Mouse (Mus musculus) urinary bladder, postnatal 25 days (tissue): Measurements from ENCODE around the gene Atp2b2.

Experiments
- DNase-seq: peaks from one replicate; pipeline ENCODE4 v3.0.0; 2022; ENCODE audit warnings: low spot score

Gene Atp2b2

DNA sequence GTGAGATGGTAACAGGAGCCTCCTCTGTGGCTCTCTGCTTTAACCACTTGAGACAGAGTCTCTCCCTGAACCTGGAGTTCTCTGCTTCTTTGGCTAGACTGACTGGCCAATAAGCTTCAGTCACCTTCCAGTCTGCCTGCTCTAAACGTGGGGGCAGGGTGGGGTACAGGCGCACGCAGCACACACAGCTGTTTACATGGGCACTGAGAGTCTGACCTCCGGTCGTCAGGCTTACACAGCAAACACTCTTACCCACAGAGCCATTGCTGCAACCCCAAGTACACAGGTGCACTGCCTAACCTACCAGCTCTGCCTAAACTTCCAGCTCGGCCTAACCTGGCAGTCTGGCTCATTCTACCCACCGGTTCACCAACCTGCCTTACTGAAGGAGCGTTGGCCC, 251.4 kb downstream of the Atp2b2 start:
- DNase-seq = no peak

DNA sequence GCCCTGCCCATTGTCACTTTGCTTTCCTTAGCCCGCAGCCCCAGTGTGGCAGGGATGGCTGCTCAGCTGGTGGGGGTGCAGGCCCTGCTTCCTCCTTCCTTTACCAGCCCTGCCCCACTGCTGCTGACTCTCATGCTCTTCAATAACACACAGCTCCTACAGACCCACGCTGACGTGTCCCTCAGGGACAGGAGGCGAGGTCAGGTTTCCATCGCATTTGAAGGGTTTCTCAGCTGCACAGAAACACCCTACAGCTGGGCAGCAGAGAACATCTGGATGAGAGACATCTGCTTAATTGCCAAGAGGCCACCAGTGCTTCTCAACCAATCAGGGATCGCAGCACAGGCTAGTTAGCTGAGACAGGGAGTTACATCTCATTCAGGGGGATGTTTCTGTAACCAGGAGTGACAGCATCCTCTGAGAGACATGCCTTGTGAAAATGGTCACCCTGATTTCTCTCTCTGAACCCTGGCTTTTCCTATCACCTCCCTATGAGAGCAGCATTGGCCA, 254.9 kb downstream of the Atp2b2 start:
- no peak for DNase-seq

DNA sequence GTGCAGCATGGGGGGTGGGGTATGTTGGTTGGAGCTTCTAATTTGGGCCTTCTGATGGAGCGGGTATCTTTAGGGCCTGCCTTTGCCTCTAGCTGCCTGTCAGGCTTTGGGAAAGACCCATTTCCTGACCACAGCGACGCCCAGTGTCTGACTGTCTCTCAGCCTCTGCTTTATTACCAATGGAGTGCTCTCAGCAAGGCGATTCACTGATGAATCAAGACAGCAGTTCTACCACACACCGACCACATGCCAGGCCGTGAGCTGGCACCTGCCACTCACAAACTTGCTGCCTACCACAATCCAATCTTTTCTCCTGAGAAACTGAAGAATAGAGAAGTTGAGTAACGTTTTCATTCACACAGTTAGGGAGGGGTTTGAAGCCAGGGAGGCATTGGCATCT, 256.8 kb downstream of the Atp2b2 start:
- no peak for DNase-seq

DNA sequence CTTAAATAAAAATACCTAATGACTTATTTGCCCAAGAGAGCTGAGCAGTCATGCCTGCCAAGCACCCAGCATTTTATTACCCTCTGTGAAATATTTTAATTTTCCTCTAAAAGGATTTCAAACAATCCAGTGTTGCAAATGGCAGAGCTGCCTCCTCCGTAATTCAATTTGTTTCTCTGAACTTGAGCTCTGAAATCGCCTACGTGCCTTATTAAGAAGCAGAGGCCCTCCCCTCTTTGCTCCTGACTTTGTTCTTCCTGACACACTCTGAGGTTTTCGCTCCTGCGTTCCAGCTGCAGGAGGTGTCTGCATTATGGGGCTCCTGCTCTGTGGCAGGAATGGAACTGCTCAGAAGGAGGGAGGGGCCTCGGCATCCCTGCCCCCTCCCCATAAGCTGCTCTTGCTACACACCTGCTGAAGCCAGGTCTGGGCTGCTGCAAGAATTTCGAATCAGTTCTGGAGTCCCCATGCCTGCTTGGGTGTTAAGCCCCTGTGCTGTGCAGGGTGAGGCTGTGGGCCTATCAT, 264.1 kb downstream of the Atp2b2 start:
- no peak for DNase-seq

DNA sequence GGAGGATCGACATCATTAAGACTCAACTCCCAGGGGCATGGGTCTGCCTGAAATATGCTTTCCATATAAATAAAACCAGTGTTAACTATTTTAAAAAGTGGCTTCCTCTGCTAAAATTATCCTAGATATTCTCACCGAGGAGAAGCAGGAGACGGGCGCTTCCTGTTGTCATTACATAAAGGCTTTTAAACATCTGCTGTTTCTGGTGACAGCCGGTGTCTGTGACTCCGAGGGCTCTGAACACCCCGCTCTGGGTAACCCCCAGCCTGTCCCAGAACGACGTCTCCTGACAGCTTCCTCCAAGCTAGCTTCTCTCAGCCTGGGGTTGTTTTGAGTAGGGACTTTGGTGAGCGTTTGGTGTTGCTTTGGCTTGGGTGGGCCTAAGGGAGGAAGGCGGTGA, 273.6 kb downstream of the Atp2b2 start:
- DNase-seq = no peak

DNA sequence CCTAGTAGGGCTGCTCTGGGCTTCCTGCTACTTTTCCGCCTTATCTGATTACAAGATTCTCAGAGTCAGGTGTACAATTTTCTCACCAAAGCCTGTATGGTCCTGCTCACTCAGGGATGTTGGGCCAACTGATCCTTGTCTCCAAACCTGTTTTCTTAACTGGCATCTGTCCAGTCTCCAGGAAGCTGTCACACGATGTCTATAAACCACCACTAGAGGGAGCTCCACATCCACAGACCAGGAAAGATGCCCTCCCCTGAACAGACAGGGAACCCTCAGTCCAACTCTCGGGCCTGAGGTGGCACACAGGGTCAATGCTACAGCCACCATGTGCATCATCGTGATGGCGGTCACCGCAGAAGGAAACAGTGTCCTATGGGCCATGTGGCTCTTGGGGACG, 280.8 kb downstream of the Atp2b2 start:
- peak; percentile 55 for DNase-seq

DNA sequence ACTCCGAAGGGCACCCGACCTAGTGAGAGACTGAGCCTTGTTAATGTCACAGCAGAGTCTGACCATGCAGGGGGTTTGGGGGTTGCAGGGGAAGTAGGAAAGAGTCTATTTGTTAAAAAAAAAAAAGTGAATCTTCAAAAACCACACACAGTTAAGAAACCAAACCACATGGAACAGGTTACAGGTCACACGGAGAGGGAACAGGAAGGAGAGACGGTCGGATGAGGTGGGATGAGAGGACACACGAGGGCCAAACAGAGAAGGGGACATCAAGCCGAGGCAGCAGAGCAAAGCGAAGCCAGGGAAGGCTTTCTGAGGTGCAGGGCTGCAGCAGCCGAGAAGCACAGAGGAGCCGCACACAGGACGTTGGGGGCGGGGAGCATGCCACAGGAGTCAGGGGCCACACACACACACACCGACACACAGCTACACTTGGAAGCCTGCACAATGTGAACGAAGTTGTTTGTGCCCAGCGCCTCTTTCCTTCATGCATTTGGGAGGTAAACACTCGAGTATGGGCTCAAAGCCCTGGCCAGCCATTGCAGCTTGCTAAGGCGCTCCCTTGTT, 293.2 kb downstream of the Atp2b2 start:
- no peak for DNase-seq

DNA sequence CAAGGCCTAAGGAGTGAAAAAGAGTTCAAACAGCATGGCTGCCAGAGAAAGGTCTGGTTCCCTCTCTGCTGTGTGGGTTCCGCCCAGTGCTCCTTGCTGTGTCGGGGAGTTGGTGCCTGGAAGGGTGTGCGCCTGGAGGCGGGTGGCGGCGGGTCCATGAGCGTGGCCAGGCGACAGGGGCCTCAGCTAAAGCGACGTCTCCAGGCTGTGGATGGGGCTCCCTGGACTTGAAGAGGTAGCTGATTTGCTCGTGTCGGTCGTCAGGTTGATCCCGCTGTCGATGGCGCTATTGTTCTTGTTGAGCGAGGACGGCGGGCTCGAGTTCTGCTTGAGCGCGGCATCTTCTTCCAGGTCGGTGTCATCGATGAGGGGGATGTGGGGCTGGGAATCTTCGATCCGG, 294.1 kb downstream of the Atp2b2 start:
- no peak for DNase-seq

DNA sequence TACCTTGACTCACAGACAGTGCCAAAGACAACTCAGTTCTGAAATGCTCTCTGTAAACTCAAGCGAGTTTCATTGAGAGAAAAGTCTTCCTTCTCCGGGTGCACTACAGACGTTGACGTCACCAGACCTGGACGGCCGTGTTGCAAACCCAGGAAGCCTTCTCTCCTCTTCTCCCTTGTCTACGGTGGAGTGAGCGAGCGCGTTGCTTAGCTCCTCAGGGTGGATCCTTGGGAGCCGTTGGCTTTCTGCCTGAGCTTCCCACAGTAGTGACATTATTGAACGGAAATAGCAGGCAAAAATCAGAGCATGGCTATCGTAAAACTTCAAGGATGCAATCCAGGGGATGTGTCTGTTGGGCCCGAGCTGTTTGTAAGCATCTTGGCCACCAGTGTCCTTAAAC, 295.1 kb downstream of the Atp2b2 start:
- no peak for DNase-seq

DNA sequence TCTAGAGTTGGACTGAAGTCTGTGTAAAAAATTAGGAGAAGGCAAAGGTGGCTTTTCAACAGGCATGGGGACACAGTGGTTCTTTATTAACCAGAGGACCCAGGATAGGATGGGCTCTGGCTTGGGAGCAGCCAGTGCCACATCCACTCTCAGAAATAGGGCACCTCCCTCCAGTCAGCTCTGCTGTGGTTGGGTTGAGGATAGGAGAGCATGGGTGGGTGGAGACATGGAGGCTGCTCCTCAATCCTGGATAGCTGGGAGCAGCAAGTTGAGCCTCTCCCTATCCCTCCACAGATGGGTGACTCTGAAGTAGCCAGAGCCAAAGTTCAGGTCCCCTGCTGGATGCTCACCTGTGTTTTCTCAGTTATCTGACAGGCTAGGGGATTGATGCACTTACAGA, 297.3 kb downstream of the Atp2b2 start:
- no peak for DNase-seq

DNA sequence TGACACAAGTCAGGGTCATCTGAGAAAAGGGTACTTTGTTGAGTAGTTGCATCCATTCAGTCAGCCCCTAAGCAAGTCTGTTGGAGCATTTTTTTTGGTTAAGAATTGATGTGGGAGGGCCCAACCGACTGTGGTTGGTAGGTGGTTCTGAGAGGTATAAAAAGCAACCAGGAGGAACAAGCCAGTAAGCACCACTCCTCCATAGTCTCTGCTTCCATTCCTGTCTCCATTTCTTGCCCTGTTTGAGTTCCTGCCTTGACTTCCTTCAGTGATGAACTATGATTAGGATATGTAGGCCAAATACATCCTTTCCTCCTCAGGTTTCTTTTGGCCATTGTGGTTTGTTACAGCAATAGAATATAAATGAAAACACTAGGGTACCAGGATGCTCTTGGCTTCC, 299.3 kb downstream of the Atp2b2 start:
- DNase-seq = no peak

DNA sequence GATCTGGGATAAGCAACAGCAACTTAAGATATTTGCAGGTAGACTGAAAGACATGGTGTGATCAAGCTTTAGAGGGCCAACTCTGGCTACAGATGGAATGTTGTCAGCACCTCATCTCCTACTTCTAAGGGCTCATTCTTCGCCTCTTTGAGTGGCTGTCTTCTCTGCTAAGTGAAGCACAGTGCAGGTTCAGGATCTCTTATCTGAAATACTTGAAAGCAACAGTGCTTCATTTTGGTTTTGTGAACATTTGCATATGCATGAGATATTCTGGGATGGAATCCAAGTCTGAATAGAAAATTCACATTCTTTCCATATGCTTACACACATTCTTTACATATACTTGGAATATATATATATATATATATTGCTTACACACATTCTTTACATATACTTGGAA, 300.1 kb downstream of the Atp2b2 start:
- DNase-seq = no peak

DNA sequence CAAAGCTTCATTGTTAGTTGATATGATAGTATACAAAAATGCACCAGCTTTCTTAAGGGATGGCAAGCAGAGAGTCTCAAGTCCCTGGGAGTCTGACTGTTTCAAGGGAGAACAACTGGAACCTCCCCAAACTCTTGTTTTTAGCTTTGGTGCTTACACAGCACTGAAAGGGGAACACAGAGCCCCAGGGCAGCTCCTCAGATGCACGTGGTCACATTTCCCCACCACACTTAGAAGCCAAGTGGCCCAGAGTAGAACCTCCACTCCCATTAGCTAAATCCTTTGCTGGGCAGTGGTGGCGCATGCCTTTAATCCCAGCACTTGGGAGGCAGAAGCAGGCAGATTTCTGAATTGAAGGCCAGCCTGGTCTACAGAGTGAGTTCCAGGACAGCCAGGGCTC, 301.0 kb downstream of the Atp2b2 start:
- DNase-seq = no peak

DNA sequence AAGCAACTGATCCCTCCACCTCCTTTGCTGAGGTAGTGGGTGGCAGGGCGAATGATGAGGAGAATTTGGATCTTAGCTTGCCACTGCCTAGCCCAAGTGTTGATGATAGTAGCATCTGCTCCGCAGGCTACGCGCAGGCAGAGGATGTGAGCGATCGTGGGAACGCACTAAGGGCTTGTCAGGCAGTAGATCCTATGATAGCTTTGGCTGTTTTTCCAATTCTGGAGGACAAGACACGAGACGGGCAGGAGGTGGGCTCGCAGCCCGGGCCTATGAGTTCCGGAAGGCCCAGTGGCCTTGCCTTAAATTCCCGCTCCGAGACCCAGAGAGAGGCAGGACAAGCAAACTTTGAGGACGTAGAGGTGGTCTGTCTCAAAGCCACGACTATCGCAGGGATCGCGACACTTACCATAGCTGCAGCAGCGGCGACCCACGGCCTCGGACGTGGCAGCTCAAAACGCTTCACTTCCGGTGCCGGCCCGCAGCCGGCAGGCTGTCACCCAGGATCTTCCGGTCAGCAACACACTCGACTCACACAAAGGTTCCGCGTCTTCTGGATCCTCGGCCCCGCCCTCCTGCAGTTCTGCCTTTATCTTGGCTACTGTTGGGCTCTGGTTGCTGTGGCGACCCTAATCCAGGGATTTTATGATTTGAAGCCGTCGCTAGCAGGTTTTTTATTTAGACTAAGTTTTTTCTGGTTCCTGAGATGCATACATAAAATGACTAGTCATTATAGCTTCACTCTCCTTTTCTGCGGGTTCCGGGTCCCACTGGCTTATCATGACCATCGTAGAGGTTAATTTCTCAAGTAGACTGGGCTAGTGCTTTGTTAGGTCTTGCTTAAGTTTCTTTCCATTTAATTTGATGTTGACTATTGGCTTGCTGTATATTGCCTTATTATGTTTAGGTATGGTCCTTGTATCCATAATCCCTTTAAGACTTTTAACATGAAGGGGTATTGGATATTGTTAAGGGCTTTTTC, 301.9 kb downstream of the Atp2b2 start, which contains the start of gene Sec13:
Gene Sec13 (minus strand): TSS at position 508 of the 982 bp plus-strand sequence.
- peak; percentile 86 for DNase-seq

DNA sequence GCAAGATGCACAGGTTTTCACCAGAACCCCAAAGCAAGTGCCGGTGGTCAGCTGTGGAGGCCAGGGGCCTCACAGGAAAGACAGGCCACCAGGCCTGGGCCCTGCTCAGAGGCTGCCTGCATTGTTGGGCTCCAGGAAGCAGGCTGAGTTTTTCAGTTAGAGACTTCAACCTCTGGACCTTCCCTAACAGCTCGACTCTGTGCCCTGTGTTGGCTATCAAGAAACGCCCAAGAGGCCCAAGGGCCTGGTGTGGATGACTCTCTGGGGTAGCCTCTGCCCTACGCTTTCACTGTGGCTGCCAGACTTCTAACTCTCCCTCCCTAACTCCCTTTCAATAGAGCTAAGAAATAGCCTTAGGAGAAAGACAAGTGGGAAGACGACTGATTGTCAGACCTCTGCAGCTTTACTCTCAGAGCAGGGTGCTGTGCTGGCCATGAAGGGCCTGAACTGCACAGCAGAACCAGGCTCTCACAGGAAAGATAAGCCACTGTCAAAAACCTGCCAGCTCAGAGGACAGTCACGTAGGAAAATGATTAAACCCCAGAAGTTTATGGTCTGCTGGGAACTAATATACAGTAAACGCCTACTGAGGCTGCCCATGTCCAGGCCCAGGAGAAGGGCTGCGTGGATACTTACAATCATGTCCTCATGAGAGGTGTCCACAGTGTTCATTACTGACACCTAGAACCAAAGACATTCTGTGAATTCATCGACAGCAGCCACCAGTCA, 304.9 kb downstream of the Atp2b2 start:
- no peak for DNase-seq

DNA sequence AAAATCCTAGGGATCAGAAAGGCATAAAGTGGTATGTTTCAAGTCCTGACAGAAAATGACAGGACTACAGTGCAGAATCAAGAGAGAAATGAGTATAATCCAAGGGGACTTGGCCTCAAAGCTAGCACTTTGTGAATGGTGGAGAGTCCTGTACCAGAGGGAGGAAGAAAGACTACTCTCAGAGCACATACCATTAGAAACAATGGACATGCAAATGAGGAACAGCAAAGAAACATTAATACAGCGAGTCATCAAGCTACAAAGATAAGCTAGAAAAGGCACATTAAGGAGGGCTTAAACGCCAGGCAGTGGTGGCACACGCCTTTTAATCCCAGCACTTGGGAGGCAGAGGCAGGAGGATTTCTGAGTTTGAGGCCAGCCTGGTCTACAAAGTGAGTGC, 311.1 kb downstream of the Atp2b2 start:
- DNase-seq = no peak

DNA sequence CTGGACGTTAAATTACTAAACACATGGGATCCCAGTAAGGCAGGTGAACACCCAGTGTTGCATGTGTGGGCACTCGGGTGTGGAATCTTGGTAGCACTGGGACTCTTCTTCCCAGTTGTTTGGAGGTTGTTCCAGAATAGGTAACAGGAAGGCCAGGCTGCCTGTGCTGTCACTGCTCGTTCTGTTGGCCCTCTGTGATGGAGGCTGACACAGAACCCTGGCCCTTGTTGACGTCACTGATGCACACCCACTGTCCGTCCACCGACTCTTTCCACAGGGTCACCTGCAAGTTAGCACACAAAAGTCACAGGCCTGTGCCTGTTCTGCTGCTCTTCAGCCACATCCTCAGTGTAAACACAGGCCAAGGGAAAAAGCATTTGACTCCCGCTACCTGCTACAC, 314.2 kb downstream of the Atp2b2 start:
- DNase-seq = no peak

DNA sequence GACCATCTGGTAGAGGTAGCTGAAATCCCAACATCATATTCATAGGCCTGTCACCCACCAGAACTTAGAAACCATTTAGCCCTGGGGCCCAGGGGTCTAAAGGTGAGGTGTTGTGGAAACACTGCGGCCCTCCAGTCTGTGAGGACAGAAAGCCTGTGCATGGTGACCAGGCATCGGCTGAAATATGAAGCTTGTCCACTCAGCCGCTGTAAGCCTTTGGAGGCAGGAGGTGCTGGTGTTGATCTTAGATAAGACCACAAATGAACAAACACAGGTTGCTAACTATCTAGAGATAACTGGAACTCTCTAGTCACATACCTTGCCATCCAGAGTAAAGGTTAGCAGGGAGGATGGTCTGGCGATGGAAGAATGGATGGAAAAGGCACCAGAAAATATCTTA, 321.4 kb downstream of the Atp2b2 start:
- DNase-seq = no peak

DNA sequence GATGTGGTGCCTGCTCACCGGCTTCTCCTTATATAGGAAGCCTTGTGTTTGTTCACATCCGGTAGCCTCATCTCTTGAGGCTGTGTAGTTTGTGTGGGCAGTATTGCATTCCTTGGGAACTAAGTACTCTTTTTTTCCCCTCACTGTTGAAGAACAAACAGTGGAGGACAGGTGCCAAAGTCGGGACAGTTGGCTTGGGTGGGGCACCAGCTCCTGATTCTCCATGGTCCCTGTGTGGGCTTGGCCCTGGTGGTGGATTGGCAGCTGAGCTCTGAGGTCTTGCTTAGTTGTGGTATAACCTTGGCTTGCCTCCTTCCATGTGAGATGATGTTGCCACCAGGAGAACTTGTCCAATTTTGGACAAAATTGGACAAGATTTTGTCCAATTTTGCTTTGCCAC, 322.5 kb downstream of the Atp2b2 start, which contains the start of gene Ghrl:
Gene Ghrl (minus strand): TSS at position 3 of the 400 bp plus-strand sequence.
- DNase-seq = no peak

DNA sequence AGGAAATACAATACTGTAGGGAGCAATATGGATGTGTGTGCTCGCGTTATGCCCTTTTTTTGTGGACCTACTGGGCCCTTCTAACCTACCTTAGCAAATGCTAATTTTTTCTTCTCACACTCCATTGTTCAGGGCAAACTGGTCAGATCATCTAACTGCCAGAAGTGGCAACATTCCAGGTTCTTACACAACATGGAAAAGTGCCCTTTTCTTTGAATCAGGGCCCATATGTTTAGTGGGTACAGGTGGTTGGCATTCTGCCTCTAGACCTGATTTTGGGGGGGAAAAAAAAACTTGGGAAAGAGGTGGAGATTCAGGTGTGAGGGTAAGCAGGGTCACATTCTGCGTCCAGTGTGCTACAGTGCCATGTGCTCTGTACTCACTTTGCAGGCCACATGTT, 324.9 kb downstream of the Atp2b2 start:
- DNase-seq = no peak

DNA sequence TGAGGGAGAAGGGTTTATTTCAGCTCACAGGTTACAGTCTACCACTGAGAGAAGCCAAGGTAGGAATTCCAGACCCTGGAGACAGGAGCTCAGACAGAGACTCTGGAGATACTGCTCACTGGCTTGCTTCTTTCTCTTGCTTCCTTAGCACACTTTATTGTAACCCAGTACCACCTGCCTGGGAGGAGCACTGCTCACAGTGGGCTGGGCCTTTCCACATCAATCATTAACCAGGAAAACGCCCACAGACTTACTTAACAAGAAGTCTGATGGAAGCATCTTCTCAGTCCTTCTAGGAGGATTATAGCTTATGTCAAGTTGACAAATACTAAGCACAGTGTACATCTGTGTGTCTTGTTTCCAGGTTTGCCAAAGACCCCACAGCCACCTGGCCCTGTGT, 327.6 kb downstream of the Atp2b2 start:
- DNase-seq = no peak

DNA sequence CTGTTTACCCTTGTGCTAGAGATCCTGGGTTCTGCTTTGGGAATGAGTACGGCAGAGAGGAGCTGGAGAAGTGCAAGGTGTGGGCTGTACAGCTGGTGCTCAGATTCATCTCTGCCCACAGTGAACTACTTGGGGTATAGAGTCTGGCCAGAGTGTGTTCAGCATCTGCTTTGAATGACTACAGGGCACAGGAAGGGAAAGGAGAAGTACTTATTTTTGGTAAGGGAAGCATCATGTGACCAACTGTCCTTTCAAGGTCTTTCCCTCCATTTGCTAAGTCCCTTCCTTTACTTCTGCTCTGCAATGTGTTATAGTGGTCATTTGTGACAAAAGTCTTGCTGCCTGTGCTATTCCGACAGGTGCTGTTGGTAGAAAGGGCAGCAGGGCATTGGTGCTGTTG, 328.1 kb downstream of the Atp2b2 start:
- DNase-seq = no peak
